Mouse (Mus musculus): ENCODE measurements around the gene Bard1. TPM values are rescaled to one million over a fixed set of nuclear protein-coding genes. Genes with fewer than 3 reads are reported as not detected.

Gene Bard1
- total RNA-seq, 2 experiments from 2014 or later: 1.0 to 1.8 TPM

DNA sequence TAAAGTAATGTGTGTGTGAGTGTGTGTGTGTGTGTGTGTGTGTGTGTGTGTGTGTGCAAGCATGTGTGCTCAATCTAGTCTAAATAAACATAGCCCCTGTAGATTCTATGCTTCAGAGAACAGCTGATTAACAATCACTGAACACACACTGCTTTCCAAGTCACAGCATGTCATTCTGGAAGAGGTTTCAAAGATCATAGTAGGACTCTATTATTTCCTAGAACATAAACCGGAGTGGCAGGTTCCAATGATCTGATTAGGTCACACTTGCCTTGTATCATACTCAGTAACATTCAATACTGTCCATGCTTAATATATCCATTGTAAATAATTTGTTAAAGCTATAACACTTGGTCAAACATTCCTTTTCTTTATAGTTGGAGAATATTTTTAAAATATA lies 47.5 kb downstream of the Bard1 start:
- intact Hi-C loops (cut with DNase I): no loop called here
- no peak for DNase-seq

DNA sequence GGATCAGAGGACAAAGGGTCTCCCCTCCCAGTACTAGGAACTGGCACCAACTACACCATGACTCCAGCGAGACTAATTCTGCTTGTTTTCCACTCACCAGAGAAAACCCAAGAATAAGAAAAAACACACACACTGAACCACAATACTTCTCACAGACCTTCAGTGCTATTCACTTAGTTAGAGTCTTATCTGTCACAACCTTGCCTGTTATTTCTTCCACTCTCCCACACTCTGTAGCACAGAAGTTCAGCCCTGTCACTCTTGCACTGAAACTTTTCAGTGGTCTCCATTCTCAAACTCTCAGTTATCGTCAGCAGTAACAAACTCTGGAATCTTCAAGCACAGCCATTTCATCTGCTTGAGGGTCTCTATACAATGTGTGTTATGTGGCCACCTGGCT lies 50.2 kb downstream of the Bard1 start:
- no peak for DNase-seq
- intact Hi-C loops (cut with DNase I): no loop called here

DNA sequence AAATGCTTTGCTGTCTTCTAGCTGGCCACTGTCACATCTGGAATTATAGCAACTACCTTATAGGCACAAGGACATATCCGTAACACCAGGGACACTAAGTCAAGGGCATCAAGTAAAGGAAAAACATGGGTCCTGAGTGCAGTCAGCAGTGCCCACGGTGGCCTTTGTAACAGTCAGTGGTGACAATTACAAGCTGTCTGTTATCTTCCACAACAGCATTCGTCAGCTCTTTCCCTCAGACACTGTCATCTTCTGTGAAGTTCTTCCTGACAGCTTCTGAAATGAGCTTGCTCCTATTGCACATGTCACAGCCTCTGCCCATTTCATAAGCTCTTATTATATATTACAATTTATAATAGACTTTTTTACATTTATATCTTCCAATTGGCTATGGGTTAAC lies 50.7 kb downstream of the Bard1 start:
- no peak for DNase-seq

DNA sequence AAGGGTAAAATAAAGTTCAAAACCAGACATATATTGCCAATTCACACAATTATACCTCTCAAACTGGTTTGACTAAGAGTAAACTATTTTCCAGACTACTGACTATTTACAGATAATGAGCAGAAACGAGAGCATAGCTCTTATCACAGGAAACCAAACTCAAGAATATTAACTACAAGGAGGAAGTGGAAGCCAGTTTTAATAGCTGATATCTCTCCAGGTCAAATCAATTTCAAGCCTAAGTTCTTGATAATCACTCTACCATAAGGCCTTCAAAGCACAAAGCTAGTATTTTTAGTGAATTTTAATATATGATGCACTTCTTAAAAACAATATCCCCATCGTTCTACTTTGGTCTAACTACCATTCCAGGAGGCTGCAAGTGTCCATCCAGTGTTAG lies 57.8 kb downstream of the Bard1 start:
- DNase-seq: no peak
- intact Hi-C loops (cut with DNase I): no loop called here

More for the DNA sequence above, 50.7 kb downstream of the Bard1 start:
- intact Hi-C loops (cut with DNase I): no loop called here

DNA sequence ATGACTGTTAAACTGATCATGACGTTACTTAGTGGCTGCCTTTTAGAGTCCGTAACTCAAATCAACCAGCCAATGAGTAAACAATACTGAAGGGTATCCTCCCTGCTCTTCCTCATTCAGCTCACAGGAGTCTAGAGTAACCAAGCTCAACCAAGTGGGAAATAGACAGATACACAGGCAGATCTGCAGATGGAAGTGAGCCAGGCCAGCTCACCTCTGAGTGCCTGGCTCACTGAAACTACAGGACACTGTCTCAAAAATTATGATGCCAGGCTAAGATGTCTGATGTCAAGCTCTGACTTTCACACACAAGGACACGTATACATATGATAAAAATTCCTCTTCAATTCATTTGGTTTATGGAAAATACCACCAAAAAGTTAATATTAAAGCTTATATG lies 59.0 kb downstream of the Bard1 start:
- intact Hi-C loops (cut with DNase I): no loop called here
- DNase-seq: no peak

DNA sequence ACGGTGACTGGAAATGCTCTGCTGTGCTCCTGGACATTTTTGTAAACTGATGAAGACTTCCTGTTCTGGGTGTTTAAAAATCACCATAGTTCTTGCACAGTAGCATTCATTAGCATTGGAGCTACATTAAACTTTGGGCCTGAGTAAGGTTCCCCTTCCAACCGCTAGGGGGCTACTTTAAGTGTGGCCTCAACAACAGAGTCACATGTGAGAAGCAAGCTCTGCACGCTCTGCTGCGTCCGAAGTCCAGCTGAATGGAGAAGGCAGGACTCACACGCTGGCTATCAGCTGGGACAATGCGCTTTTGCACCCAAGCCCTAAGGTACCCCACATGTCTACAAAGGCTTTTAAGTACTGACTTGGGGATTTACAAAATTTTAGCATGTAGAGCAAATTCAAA lies 65.9 kb downstream of the Bard1 start:
- intact Hi-C loops (cut with DNase I): no loop called here
- no peak for DNase-seq

DNA sequence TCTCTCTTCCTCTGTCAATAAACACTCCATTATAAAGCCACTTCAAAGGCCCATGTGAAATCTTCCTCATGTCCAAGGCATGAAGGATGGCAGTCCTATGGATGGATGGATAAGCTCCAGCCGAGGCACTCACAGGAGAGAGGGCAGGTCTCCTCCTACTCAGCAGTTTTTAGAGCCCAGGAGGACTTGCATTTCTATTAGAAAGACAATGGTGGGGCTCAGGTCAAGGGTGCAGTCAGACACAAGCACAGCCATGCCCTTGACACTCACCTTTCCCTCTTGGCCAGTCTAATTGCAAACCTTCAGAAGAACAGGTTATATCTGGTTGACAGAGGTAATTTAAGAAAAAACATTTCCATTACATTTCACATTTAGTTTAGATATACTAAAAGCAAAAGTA lies 67.4 kb downstream of the Bard1 start:
- DNase-seq: no peak
- intact Hi-C loops (cut with DNase I): no loop called here

DNA sequence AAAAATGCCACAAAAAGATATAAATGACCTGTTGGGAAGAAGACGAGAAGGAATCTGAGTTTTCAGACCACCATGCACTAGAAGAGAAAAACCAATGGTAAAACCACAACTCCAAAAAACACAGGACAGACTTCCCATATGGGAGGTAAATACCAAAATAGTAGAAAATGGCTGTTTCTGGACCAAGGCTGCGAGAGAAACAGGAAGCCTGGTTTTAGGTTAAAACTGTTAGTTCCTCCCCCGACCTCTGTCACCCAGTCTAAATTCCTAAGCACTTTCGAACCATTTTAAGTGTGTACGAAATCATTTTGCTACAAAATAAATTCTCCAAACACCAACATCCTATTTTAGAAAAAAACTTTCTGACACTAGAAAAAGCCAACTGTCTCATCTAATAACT lies 80.2 kb downstream of the Bard1 start:
- DNase-seq: no peak
- intact Hi-C loops (cut with DNase I): no loop called here

DNA sequence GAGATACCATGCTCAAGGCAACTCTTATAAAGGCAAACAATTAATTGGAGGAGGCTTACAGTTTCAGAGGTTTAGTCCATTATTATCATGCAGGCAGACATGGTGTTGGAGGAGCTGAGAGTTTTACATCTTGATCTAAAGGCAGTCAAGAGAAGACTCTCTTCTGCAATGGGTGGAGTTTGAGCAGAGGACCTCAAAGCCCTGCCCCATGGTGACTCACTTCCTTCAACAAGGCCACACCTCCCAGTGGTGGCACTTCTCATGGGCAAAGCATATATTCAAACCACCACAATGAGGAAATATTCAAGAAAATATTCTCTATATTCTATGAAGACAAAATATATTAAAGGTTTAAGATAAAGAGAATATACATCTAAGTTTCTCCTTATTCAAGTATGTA lies 88.6 kb downstream of the Bard1 start:
- intact Hi-C loops (cut with DNase I): no loop called here
- DNase-seq: no peak

DNA sequence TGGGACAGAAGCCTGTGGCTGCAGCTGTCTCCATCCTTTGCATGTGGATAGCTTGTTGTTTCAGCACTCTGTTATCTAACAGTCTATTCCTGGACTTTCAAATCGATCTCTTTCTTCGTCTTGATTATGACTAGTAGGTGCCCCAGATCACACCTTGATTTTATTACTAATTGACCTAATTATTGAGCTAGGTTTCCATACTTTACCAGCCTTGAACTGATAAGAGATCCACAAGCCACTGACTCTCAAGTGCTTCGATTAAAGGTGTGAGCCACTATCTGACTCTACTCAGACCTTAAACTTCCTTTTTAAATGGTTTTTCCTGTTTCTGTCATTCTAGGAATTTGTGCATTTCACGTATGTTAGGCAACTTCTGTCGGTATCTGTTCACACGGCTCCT lies 96.9 kb downstream of the Bard1 start:
- intact Hi-C loops (cut with DNase I): no loop called here

DNA sequence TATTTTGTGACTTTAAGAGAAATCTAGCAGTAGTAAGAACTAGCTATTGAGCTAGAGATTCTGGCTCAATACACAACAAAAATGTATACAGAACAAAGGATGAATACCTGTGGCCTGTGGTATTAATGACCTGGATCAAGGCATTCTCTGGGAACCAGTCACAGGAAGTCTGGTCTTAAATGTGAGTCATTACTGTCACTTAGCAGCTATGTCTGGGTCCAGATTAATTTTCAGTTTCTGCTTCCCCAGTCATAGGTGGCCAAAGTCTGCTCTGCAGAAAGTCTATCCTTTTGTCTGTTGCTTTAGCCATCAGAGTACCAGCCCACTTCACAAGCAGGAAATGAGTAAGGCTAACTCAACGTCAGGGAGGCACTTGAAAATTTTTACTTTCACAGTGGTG lies 98.8 kb downstream of the Bard1 start:
- no peak for DNase-seq
- intact Hi-C loops (cut with DNase I): no loop called here

More for the DNA sequence above, 96.9 kb downstream of the Bard1 start:
- no peak for DNase-seq

DNA sequence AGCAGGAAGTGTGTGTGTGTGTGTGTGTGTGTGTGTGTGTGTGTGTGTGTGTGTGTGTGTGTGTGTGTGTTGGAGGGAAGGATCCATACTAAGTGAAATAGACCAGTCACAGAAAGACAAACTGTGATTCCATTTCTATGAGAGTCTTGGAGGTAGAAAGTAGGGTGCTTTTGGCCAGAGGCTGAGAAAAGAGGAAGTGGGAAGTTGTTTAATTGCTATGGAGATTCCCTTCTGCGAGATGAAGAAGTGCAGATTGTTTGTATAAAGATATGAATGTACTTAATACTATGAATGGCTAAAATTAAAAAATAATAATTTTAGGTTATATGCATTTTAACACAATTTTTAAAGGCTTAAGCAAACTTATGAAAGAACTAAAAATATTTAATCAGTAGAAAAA lies 99.2 kb downstream of the Bard1 start:
- no peak for DNase-seq
- intact Hi-C loops (cut with DNase I): no loop called here

DNA sequence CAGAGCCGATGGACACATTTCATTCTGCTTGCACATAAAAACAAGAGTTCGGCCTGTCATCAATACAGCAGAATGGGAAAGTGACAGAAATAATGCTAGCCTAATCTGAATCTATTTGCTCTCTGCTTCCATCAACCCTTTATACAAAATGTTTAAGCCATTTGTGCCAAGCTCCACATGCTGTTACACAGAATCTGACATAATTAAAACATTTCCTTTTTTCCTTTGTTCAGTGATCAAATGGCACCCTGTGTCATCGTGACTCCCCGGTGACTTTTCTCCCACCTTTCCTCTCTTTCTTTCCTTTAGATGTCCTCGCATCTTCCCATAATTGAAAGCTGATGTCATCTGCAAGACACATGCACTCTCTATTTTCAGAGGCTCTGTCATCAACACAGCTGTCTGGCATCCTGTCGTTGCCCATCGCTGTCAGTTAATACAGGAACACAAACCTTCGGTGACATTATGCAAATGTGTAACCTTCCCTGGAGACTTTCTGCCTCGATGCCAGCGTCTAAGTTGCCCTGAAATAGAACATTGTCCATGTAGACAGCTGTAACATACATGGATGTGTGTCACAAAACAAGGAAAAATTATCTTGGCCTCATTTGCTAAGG lies 105.5 kb downstream of the Bard1 start:
- intact Hi-C loops (cut with DNase I): no loop called here
- no peak for DNase-seq

DNA sequence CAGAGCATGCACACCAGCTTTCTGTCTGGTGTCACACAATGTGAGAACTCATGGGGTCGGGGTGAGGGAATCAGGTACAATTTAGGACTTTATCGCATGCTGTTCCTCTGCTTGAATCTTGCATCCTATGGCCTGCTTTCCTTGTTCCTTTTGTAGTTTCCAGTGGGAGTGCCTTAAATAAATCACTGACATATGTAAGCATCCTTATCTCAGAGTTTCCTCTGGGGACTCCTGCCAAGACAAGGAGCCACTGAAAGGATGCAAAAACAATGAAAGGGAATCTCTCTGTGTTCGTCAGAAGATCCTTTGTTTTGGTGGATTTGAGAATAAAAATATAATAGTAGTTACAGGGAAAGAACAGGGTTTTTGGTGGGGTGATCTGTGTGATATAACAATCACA lies 106.2 kb downstream of the Bard1 start:
- no peak for DNase-seq
- intact Hi-C loops (cut with DNase I): no loop called here
